Mouse (Mus musculus) embryo, embryonic 9.5 days (tissue): ENCODE measurements around the gene Eif3f.

Experiments
- DNase-seq: peaks from one replicate; pipeline ENCODE4 v3.0.0-alpha.2; 2017; ENCODE audit errors: extremely low spot score

Gene Eif3f

DNA sequence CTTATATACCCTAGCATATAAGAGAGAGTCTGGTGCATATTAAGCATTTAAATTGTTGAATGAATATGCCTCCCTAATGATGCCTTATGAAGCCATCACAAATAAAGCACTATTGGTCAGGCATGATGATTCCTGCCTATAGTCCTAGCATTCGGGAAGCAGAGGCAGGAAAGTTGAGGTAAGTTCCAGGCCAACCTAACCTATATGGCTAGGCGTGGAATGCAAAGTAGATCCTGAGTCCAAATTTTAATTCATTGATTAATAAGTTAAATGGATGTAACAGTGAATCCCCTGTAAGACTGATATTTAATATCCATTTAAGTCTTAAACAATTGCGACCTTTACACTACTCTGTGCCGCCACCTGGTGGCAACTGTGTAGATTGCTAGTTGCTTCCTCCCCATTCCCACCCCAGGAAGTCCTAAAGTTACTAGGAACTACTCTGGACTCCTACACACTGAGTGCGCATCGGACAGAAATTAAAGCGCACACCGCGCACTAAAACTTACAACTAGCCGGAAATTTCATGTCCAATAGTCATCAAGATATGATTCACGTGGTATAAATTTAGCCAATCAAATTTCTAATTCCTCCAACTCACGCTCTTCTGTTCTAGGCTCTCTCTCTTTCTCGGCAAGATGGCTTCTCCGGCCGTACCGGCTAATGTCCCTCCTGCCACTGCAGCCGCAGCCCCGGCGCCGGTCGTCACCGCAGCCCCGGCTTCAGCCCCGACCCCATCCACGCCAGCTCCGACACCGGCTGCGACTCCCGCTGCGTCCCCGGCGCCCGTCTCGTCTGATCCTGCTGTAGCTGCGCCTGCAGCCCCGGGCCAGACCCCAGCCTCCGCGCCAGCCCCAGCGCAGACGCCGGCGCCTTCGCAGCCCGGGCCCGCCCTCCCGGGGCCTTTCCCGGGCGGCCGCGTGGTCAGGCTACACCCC, at the start of gene Eif3f:
Gene Eif3f, plus strand, starts transcription at position 624 of the 938 bp plus-strand sequence.
- DNase-seq = peak; percentile 94

GRCm38 (mm10) chr7:108884906-108885305, 49.3 kb upstream of the Eif3f start, which contains the start of gene Olfr518:
Gene Olfr518 (minus strand): TSS chr7:108885006.
- no peak for DNase-seq

- no peak for DNase-seq
These were observed 39.9 kb upstream of the Eif3f start, which contains the start of gene Olfr519 for GRCm38 (mm10) chr7:108894320-108894719. Gene Olfr519 (minus strand): TSS chr7:108894420.

- no peak for DNase-seq
These were observed 30.2 kb upstream of the Eif3f start for GRCm38 (mm10) chr7:108903969-108904368.

- DNase-seq = no peak
These were observed 7.2 kb upstream of the Eif3f start for GRCm38 (mm10) chr7:108927043-108927442.

- DNase-seq = no peak
These were observed 5.7 kb upstream of the Eif3f start for GRCm38 (mm10) chr7:108928280-108929188.

GRCm38 (mm10) chr7:108929726-108930393, 4.4 kb upstream of the Eif3f start, which contains the start of gene Nlrp10:
Gene Nlrp10 (minus strand): TSS chr7:108930178.
- DNase-seq = no peak

DNA sequence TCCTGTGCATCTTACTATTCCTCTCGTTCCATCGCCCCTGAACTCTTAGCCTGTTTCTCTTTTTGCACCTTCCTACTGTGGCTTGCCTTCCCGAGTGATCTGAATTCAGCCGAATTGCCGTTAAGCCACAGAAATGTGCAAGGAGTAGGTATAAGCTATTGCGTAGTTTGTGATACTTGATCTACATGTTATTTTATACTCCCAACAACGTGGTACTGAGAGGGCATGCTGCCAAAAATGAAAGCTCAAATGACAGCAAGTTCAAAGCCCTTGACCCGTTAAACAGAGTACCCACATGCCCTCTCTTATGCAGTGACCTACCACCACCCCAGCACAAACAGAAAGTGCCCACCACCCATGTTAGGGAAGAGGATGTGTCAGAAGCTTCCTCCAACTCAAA, 619 bp downstream of the Eif3f start:
- no peak for DNase-seq

DNA sequence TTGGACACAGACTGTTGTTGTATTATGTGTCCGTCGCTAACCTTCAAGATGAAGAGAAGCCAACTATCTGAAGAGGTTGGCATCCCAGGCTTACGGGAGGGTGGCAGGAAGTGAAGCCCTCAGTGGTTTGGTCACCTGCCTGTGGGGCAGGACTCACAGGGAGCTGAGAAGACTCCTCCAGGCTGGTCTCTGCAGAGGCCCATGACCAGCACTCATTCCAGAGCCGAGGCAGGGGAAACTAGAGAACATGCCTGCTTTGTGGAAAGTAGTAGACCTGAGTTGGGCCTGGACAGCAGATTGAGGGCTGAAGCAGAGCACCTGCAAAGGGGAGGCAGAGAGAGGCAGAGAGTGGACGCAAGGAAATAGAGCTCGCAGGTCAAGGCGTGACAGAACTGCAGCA, 1.2 kb downstream of the Eif3f start:
- no peak for DNase-seq

DNA sequence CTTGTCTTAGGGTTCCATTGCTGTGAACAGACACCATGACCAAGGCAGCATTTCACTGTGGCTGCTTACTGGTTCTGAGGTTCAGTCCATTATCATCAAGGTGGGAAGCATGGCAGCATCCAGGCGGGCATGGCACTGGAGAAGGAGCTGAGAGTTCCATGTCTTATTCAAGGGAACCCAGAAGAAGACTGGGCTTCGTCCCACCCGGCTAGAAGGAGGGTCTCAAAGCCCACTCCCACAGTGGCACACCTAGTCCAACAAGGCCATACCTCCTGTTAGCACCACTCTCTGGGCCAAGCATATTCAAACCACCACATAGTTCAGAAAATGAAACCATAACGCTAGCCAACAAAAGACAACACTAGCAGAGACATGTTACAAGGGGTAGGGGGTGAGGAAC, 2.4 kb downstream of the Eif3f start:
- DNase-seq = no peak

- no peak for DNase-seq
These were observed 7.2 kb downstream of the Eif3f start for GRCm38 (mm10) chr7:108941466-108941865.

DNA sequence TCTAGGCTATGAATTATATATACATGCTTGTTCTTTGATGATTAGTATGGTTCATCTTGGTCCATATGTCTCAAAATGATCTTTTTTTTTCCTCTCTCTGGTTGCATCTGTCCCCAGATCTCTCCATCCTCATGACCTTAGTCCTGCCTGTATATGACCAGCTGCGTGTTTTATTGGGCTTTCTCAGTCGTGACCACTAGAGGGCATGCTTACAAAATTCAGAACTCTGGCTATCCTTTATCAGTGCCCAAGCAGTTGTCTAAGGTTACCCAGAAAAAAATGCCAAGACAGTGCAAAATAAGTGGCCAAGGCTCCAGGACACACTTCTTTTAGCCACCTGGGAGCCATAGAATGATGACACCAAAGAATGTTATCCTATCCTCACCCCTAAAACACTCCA, 9.8 kb downstream of the Eif3f start:
- DNase-seq = peak; percentile 68

GRCm38 (mm10) chr7:108948611-108949010, 14.4 kb downstream of the Eif3f start:
- no peak for DNase-seq

DNA sequence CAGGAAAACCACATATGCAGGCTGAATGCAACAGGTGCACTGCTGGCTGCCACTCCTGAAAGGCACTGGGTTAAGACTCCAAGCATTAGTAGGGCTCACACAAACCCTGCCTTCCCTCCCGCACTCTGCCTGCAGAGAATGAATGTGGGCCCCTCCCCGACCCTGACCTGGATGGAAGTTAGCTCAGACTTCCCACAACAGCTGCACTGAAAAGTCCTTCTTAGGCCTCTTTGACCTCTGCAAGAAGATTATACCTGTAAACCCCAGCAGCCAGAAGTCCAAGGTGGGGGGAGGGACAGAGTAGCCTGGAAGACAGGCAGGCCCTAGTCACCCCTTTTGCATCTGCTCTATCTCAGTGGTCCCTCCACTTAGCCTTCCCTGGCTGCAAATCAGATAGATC, 15.1 kb downstream of the Eif3f start:
- DNase-seq = no peak

DNA sequence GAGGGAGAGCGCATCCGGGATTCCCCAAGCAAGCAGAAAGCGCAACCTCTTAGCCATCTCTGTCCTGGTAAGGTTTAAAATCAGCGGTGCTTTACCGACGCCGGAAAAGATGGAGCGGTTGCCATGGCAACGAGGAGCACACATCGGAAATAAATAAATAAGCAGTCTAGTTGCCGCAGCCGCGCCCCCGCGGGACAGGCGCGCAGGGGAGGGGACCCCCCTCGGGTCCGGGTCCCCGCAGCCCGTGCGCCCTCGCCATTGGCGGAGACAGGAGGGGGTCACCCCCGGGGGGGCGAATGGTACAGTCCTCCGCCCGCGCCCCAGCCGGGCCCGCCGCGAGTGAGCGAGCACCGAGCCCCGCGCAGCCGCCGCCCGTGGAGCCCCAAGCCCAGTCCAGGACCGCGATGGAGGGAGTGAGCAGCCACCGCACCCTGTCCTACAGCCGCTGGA, 16.1 kb downstream of the Eif3f start, which contains the start of gene Tub:
Gene Tub, plus strand, starts transcription at position 27 of the 450 bp plus-strand sequence.
- peak; percentile 45 for DNase-seq

DNA sequence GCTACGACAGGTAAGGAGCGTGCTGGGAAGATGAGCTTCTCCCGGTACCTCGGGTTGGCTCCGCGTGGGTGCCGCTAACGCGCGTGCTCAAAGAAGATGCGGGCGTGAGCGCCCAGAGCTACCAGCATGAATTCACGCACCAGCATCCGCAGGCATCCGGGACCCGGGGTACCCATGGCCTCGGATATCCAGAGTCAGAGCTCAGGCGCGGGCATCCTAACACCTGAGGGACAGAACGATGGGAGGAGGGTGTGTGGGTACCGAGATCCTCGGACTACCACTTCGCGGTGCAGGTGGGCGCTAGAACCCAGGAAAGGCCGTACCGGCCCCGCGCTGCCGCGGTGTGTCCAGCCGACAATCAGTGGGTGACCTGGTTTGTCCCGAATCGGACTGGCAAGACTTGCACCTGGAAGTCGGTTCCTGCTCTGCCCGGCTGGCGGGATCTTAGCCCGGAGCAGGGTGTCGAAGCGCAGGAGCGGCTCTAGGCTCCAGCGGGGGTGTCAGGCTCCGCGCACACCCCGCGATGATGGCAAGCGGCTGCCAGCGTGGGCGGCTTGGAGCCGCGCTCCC, 16.6 kb downstream of the Eif3f start:
- peak; percentile 50 for DNase-seq

- no peak for DNase-seq
These were observed 18.6 kb downstream of the Eif3f start for GRCm38 (mm10) chr7:108952801-108953200.

DNA sequence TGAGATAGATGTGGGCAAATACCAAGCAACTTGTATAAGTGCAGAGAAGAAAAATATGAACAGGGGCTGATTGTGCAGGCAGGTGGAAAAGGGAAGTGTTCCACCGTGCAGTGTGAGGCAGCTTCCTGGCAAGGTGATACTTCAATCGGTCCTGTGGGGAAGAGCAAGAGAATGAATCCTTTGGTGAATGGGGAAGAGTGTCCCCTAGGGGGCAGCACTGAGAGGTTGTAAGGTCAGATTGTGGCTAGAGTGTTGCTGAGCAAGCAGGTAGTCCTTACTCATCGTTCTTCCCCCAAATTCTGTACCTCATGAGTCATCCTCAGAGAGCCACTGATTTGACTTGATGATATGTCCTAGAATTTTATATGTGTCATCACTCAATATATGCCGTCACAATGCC, 20.0 kb downstream of the Eif3f start:
- DNase-seq = peak; percentile 35

DNA sequence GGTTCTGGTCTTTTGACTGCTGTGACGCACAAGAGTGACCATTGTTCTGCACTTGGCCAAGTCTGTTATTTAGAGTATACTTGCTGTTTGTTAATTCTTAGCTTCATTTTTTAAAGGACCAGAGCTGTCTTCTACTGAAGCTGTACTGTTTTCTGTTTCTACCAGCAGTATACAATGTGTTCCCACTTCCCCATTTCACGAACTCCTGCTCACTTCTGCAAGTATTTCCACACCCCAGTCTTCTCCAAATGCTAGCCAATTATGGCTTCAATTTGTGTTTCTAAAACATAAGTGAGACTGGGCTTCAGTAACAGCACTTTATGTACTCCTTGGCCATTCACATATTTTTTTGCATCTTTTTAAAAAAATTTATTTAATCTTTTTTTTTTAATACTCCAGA, 23.5 kb downstream of the Eif3f start:
- no peak for DNase-seq

DNA sequence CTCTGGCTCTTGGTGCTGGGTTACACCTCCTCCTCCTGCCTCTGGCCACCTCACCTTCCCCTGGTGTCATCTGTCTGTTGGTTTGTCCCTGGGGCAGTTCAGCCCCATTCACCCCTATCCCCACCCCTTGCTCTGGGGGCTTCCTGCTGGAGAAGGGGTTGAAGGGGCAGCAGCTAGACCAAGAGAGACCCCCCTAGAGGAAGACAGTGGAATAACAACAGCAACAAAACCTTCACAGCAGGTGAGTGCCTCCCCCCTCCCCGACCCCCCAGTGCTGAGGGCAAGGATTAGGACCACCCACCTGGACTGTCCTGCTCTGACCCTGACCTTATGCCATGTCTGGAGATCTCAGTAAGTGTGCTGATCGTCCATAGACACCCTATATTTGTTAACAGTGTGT, 31.8 kb downstream of the Eif3f start:
- DNase-seq = no peak

DNA sequence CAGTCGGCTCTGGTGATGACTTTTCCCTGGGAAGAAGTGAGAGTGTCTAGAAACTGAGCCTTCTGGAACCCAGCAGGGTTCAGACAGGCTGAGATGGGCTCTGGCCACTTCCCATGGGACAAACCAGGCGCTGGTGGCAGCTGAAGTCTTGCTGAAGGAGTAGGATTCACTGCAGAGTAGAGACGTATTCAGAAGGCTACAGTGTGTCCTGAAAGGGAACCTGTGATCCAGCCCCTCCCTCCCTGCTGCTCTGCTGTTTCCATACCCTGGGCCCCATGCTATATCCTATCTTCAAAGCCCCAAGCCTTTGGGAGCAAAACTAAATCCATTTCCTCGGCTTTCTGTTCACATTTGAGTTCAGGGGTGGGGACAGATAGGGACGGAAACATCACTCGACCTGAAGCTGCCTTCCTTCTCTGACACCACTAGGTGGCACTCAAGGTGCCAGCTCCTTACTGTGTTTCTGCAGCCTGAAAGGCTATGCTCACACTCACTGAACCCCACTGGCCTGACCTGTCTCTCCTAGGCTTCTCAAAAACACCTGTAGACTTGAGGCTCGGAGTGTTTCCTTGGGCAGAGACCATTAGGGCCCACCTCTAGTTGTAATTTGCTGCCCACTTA, 32.6 kb downstream of the Eif3f start:
- peak; percentile 61 for DNase-seq
